Mouse (Mus musculus) intestine, postnatal 0 days (tissue): ENCODE data around the gene Rai1. TPM values are rescaled to one million over a fixed set of nuclear protein-coding genes. Genes with fewer than 3 reads are reported as not detected.
A peak's percentile ranks its signal among the peaks of the same experiment; 100 is the strongest.

Experiments
- ATAC-seq: fragments of 200-750 bp; cut with Nextera tagmentation; 2 replicates; pipeline ENCODE4 v1.8.0; 2017; ENCODE audit warnings: mild to moderate bottlenecking, moderate TSS enrichment, moderate library complexity
- H3K27ac ChIP-seq: fragments of 300-500 bp; sonication (generic); 2 replicates; pipeline ENCODE4 v1.5.1; 2014; ENCODE audit warnings: mild to moderate bottlenecking, low read depth, low read length, moderate library complexity
- H3K27me3 ChIP-seq: fragments of 300-500 bp; sonication (generic); replicated peaks from 2 replicates; pipeline ENCODE4 v1.6.1; 2014; ENCODE audit warnings: low read length, mixed read lengths; ENCODE audit not compliant: control insufficient read depth, insufficient read depth
- H3K36me3 ChIP-seq: fragments of 300-500 bp; sonication (generic); 2 replicates; pipeline ENCODE4 v1.6.1; 2014; ENCODE audit warnings: mild to moderate bottlenecking, moderate library complexity; ENCODE audit not compliant: control insufficient read depth, insufficient read depth
- H3K4me1 ChIP-seq: fragments of 300-500 bp; sonication (generic); replicated peaks from 2 replicates; pipeline ENCODE4 v1.6.1; 2014; ENCODE audit warnings: antibody characterized with exemption, low read length, mixed read lengths; ENCODE audit not compliant: control insufficient read depth, insufficient read depth
- H3K4me2 ChIP-seq: fragments of 300-500 bp; sonication (generic); replicated peaks from 2 replicates; pipeline ENCODE4 v1.6.1; 2014; ENCODE audit warnings: low read depth, mild to moderate bottlenecking, moderate library complexity
- H3K4me3 ChIP-seq: fragments of 300-500 bp; sonication (generic); 2 replicates; pipeline ENCODE4 v1.5.1; 2014; ENCODE audit warnings: low read depth, low read length
- H3K9ac ChIP-seq: fragments of 300-500 bp; sonication (generic); 2 replicates; pipeline ENCODE4 v1.6.1; 2014; ENCODE audit warnings: mild to moderate bottlenecking, low read depth, low read length
- H3K9me3 ChIP-seq: fragments of 300-500 bp; sonication (generic); 2 replicates; pipeline ENCODE4 v1.6.1; 2016; ENCODE audit warnings: mixed run types; ENCODE audit not compliant: control insufficient read depth
- CTCF ChIP-seq: sonication (generic); IDR thresholded peaks from 2 replicates; pipeline ENCODE4 v1.5.1; 2016; ENCODE audit warnings: low read depth, mild to moderate bottlenecking, control low read depth, antibody characterized with exemption, moderate library complexity
- WGBS: fragments of 180-500 bp; shearing (Covaris S2); extraction: QIAGEN DNeasy Blood & Tissue Kit; methylation state at CpG from one replicate; pipeline ENCODE4 v1.1.7; 2014; 5-methylcytosine and 5-hydroxymethylcytosine counted together
- polyA plus RNA-seq: library from polyadenylated mRNA; unstranded; fragments of >200 nt; fragmentation: Nextera tagmentation; extraction: Ambion mirVana; gene quantifications from 2 replicates; pipeline ENCODE4 v1.2.1, GENCODE M21; 2015

Rai1 gene
- polyA plus RNA-seq, 1 experiment from 2014 or later, result 10.1 TPM

- H3K4me3 ChIP-seq, result no peak overlapping the region
- no peak for TF ChIP-seq CTCF
- peak; percentile 55 for ATAC-seq
These were observed 112.7 kb downstream of the Rai1 start for GRCm38 (mm10) chr11:60217467-60217866.

GRCm38 (mm10) chr11:60219609-60220008 is 114.8 kb downstream of the Rai1 start:
- Histone ChIP-seq H3K9me3 (no peaks in the 10 kb centered on the region), H3K4me1 (peaks cover 16% of the 10 kb centered on the region; the same call in 1 of the 2 replicates), H3K27ac (peak overlapping the region; percentile 95), H3K9ac (peak overlapping the region; percentile 79), H3K27me3 (no peaks in the 10 kb centered on the region), H3K4me2 (peak overlapping the region; percentile 83), H3K4me3 (peak overlapping the region; percentile 63), H3K36me3 (peaks cover 5% of the 10 kb centered on the region; the same call in 1 of the 2 replicates)
- no peak for TF ChIP-seq CTCF
- 8% methylated on average over 8 of the region's 8 CpGs for WGBS
- no peak for ATAC-seq

More at GRCm38 (mm10) chr11:60217467-60217866, 112.7 kb downstream of the Rai1 start:
- Histone ChIP-seq H3K9ac (no peak overlapping the region), H3K9me3 (no peaks in the 10 kb centered on the region), H3K27ac (peak overlapping the region; percentile 71), H3K4me1 (peaks cover 13% of the 10 kb centered on the region; the same call in 1 of the 2 replicates), H3K4me2 (0 out of 2 replicates have a peak overlapping the region, but pooled peaks have one; percentile 10), H3K27me3 (no peaks in the 10 kb centered on the region), H3K36me3 (peaks cover 5% of the 10 kb centered on the region; the same call in 1 of the 2 replicates)
- 34% methylated on average over 7 of the region's 7 CpGs for WGBS

GRCm38 (mm10) chr11:60220291-60220804 is 115.5 kb downstream of the Rai1 start:
- Histone ChIP-seq H3K27me3 (no peaks in the 10 kb centered on the region), H3K27ac (peak overlapping the region; percentile 95), H3K4me3 (peak overlapping the region; percentile 63), H3K36me3 (peaks cover 5% of the 10 kb centered on the region; the same call in 1 of the 2 replicates), H3K4me1 (peaks cover 16% of the 10 kb centered on the region; the same call in 1 of the 2 replicates), H3K4me2 (peak overlapping the region; percentile 83), H3K9me3 (no peaks in the 10 kb centered on the region), H3K9ac (peak overlapping the region; percentile 79)
- under 1% methylated on average over 46 of the region's 46 CpGs for WGBS
- no peak for TF ChIP-seq CTCF
- ATAC-seq, result peak; percentile 49

- H3K4me3 ChIP-seq, result no peak overlapping the region
- no peak for TF ChIP-seq CTCF
- H3K36me3 ChIP-seq, result peaks cover 4% of the 10 kb centered on the region; the same call in 1 of the 2 replicates
- WGBS, result 71% methylated on average over 6 of the region's 6 CpGs
- H3K9ac ChIP-seq, result no peak overlapping the region
- no peaks in the 10 kb centered on the region for H3K27me3 ChIP-seq
- H3K4me2 ChIP-seq, result peak overlapping the region; percentile 1; the same call in 1 of the 2 replicates
- no peak for ATAC-seq
- H3K27ac ChIP-seq, result peak overlapping the region; percentile 95
- H3K4me1 ChIP-seq, result peaks cover 16% of the 10 kb centered on the region; the same call in 1 of the 2 replicates
- no peaks in the 10 kb centered on the region for H3K9me3 ChIP-seq
These were observed 116.6 kb downstream of the Rai1 start for GRCm38 (mm10) chr11:60221425-60221824.

GRCm38 (mm10) chr11:60222085-60222468 is 117.3 kb downstream of the Rai1 start:
- Histone ChIP-seq H3K9ac (peak overlapping the region; percentile 61), H3K9me3 (no peaks in the 10 kb centered on the region), H3K4me3 (peak overlapping the region; percentile 34), H3K27ac (peak overlapping the region; percentile 87; the same call in 1 of the 2 replicates), H3K4me2 (peak overlapping the region; percentile 73), H3K4me1 (peaks cover 16% of the 10 kb centered on the region; the same call in 1 of the 2 replicates), H3K27me3 (no peaks in the 10 kb centered on the region), H3K36me3 (peaks cover 3% of the 10 kb centered on the region; the same call in 1 of the 2 replicates)
- no peak for ATAC-seq
- 41% methylated on average over 3 of the region's 3 CpGs for WGBS
- no peak for TF ChIP-seq CTCF

GRCm38 (mm10) chr11:60222469-60223236 is 117.8 kb downstream of the Rai1 start, which contains the start of gene Srebf1:
TSS of gene Srebf1 (minus strand) at chr11:60222581.
- H3K9me3 ChIP-seq, result no peaks in the 10 kb centered on the region
- peak; percentile 76 for ATAC-seq
- H3K27ac ChIP-seq, result peak within 1 kb of the TSS; percentile 95
- peaks cover 7% of the 10 kb centered on the region; the same call in 1 of the 2 replicates for H3K36me3 ChIP-seq
- H3K4me3 ChIP-seq, result peak within 1 kb of the TSS; percentile 34
- TF ChIP-seq CTCF, result peak; percentile 72
- peaks cover 13% of the 10 kb centered on the region; the same call in 1 of the 2 replicates for H3K4me1 ChIP-seq
- no peaks in the 10 kb centered on the region for H3K27me3 ChIP-seq
- peak within 1 kb of the TSS; percentile 73 for H3K4me2 ChIP-seq
- peak within 1 kb of the TSS; percentile 61 for H3K9ac ChIP-seq
- 2% methylated on average over 46 of the region's 46 CpGs for WGBS
